Mouse (Mus musculus) sigmoid colon, adult 10 weeks (tissue): ENCODE data around the gene Kcna7. TPM values are rescaled to one million over a fixed set of nuclear protein-coding genes. Genes with fewer than 3 reads are reported as not detected.

Source experiments
- polyA plus RNA-seq: library from polyadenylated mRNA; stranded (reverse); fragments of 350-450 nt; fragmentation: Illumina TruSeq; extraction: RNeasy Lipid Tissue Mini Kit (QIAGEN cat#74804); gene quantifications from one replicate; pipeline ENCODE4 v1.2.3, GENCODE M21; 2014; ENCODE audit warnings: low read depth, low replicate concordance

Kcna7 gene
- not detected for polyA plus RNA-seq

GRCm38 (mm10) chr7:45405091-45406075, at the start of gene Kcna7:
TSS of gene Kcna7 (plus strand) at chr7:45405653.

DNA sequence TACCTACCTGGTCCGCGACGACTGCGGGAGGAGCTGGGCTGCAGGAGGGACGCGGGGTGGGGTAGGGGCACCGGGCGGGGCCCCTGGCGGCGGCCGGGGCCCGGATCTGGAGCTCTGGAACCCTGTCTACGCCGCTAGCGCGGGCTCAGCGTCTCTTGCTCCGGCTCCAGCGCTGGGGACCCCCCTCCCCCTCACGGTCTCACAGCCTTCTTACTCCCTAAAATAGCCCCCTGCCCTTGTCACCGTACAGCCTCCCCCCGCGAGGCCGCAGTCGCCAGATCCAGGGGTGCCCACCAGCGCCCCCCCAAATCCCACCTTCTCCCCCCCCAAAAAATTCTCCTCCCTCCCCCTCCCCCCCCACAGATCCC, 38.8 kb upstream of the Kcna7 start, which contains the start of gene Ppfia3:
Ppfia3 (minus strand) TSS at position 368 of the 368 bp plus-strand sequence.

GRCm38 (mm10) chr7:45370475-45371311, 34.8 kb upstream of the Kcna7 start, which contains the start of gene Lin7b:
TSS of gene Lin7b (minus strand) at chr7:45370583.

GRCm38 (mm10) chr7:45395578-45396336, 9.7 kb upstream of the Kcna7 start, which contains the start of gene Snrnp70:
TSS of gene Snrnp70 (minus strand) at chr7:45395742.

DNA sequence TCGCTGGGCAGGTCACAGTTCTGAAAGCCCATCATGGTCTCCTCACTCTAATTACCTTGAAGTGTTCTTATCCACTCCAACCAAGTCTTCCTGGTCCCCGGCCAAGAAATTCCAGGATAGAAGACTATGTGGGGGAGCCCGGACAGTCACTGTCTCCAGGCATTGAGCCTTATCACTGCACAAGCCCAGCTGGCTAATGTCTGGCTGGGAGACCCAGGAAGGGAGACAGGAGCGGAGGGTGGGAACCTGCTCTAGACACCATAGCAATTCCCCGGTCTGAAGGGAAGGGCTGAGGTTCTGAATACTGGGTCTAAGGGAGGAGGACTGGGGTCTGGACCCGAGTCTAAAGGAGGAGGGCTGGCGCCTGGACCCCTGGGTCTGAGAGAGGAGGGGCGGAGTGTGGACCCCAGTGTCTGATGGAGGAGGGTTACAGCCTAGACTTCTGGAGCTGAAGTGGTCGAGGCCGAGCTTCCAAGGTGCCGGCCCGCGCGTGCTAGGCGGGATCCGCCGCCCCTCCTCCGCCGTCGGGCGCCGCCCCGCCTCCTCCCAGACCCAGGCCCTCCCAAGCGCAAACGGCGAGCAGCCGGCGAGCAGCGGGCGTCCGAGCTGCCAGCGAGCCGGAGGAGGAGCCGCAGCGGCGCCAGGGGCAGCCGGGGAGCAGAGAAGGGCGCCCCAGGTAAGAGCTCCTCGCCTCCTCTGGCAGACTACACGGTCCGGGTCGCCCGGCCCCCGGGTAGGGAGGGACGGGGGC, 7.8 kb downstream of the Kcna7 start, which contains the start of gene Ntf5:
Ntf5 (plus strand) TSS at position 583 of the 751 bp plus-strand sequence.

GRCm38 (mm10) chr7:45420615-45420919, 15.1 kb downstream of the Kcna7 start, which contains the start of gene Lhb:
TSS of gene Lhb (plus strand) at chr7:45420820.

GRCm38 (mm10) chr7:45434203-45435015, 29.0 kb downstream of the Kcna7 start, which contains the start of gene Gys1:
TSS of gene Gys1 (plus strand) at chr7:45434844.

GRCm38 (mm10) chr7:45437521-45438276, 32.2 kb downstream of the Kcna7 start, which contains the start of gene Ruvbl2:
TSS of gene Ruvbl2 (minus strand) at chr7:45438096.

Other genes starting within 250 kb of the Kcna7 start
- gene Slc17a7, start 241.7 kb upstream of the Kcna7 start, polyA plus RNA-seq = not detected
- gene Gfy, start 226.1 kb upstream of the Kcna7 start, polyA plus RNA-seq = not detected
- gene Pth2, start 224.7 kb upstream of the Kcna7 start, polyA plus RNA-seq = not detected
- gene Ccdc155, start 200.8 kb upstream of the Kcna7 start, polyA plus RNA-seq = not detected
- not detected for gene Dkkl1, start 193.5 kb upstream of the Kcna7 start, polyA plus RNA-seq
- gene Tead2, start 189.9 kb upstream of the Kcna7 start, polyA plus RNA-seq = 1.1 TPM
- gene Cd37, start 166.5 kb upstream of the Kcna7 start, polyA plus RNA-seq = 3.6 TPM
- not detected for gene Slc6a16, start 164.6 kb upstream of the Kcna7 start, polyA plus RNA-seq
- not detected for gene Slc6a21, start 128.1 kb upstream of the Kcna7 start, polyA plus RNA-seq
- 8.2 TPM for gene Trpm4, start 71.9 kb upstream of the Kcna7 start, polyA plus RNA-seq
- 0.28 TPM for gene Hrc, start 70.4 kb upstream of the Kcna7 start, polyA plus RNA-seq
- 0.41 TPM for gene Ppfia3, start 38.6 kb upstream of the Kcna7 start, polyA plus RNA-seq
- not detected for gene Lin7b, start 35.1 kb upstream of the Kcna7 start, polyA plus RNA-seq
- 119 TPM for gene Snrnp70, start 9.9 kb upstream of the Kcna7 start, polyA plus RNA-seq
- not detected for gene Ntf5, start 8.0 kb downstream of the Kcna7 start, polyA plus RNA-seq
- gene Lhb, start 15.2 kb downstream of the Kcna7 start, polyA plus RNA-seq = not detected
- gene Gys1, start 29.2 kb downstream of the Kcna7 start, polyA plus RNA-seq = 2.6 TPM
- gene Ruvbl2, start 32.4 kb downstream of the Kcna7 start, polyA plus RNA-seq = 0.63 TPM
- 3.0 TPM for gene Ftl1, start 54.2 kb downstream of the Kcna7 start, polyA plus RNA-seq
- 1.4 TPM for gene Bax, start 61.2 kb downstream of the Kcna7 start, polyA plus RNA-seq
- gene Tulp2, start 76.2 kb downstream of the Kcna7 start, polyA plus RNA-seq = not detected
- gene Gm45808, start 81.2 kb downstream of the Kcna7 start, polyA plus RNA-seq = not detected
- 3.8 TPM for gene Dhdh, start 83.2 kb downstream of the Kcna7 start, polyA plus RNA-seq
- gene Nucb1, start 104.8 kb downstream of the Kcna7 start, polyA plus RNA-seq = 82.6 TPM
- 1.0 TPM for gene Ppp1r15a, start 120.6 kb downstream of the Kcna7 start, polyA plus RNA-seq
- gene Plekha4, start 120.7 kb downstream of the Kcna7 start, polyA plus RNA-seq = 0.25 TPM
- not detected for gene Hsd17b14, start 149.2 kb downstream of the Kcna7 start, polyA plus RNA-seq
- 2.6 TPM for gene Bcat2, start 164.5 kb downstream of the Kcna7 start, polyA plus RNA-seq
- not detected for gene Fgf21, start 209.8 kb downstream of the Kcna7 start, polyA plus RNA-seq
- 0.38 TPM for gene Fut1, start 211.6 kb downstream of the Kcna7 start, polyA plus RNA-seq
- gene Izumo1, start 216.2 kb downstream of the Kcna7 start, polyA plus RNA-seq = not detected
- gene Rasip1, start 221.8 kb downstream of the Kcna7 start, polyA plus RNA-seq = not detected
- gene Mamstr, start 234.3 kb downstream of the Kcna7 start, polyA plus RNA-seq = 0.19 TPM